Mouse (Mus musculus): ENCODE results near the gene Rab43. TPM values are rescaled to one million over a fixed set of nuclear protein-coding genes. Genes with fewer than 3 reads are reported as not detected.

Gene Rab43
- 5.8 TPM for polyA plus RNA-seq (2014; fragmentation: Illumina TruSeq; extraction: RNeasy Lipid Tissue Mini Kit (QIAGEN cat#74804); ENCODE audit: low read depth, low replicate concordance)

DNA sequence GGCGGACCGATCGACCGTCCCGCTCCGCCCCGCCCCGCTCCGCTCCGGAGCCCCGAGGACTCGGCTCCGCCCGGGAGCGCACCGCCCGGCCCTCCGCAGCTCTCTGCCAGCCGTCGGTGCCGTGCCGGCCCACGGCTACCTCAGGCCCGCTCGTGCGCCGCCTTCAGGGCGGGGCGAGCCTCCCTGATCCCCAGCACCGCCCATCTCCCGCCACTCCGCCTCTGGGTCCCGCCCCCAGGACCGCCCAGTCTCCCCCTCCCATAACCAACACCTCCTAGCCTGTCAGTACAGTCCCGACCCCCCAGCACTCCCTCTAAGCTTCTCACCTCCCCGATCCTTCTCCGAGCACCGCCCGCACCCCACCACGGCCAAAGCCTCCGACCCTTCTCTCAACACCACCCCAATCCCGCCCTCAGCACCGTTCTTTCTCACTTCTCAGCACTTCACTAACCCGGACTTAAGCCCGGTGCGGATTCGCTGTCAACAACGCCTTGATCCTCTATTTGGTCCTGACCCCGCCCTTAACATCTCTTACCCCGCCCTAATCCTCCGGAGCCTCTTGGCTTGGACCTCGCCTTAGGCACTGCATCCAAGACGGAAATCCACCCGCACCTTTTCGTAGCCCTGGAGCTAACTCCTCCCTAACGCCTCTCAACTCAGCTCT lies at the start of gene Rab43:
Rab43 (minus strand) TSS at position 490 of the 664 bp plus-strand sequence.

GRCm38 (mm10) chr6:87850900-87851614 lies 39.1 kb upstream of the Rab43 start, which contains the start of gene Cnbp:
Cnbp (minus strand) TSS chr6:87851106.

DNA sequence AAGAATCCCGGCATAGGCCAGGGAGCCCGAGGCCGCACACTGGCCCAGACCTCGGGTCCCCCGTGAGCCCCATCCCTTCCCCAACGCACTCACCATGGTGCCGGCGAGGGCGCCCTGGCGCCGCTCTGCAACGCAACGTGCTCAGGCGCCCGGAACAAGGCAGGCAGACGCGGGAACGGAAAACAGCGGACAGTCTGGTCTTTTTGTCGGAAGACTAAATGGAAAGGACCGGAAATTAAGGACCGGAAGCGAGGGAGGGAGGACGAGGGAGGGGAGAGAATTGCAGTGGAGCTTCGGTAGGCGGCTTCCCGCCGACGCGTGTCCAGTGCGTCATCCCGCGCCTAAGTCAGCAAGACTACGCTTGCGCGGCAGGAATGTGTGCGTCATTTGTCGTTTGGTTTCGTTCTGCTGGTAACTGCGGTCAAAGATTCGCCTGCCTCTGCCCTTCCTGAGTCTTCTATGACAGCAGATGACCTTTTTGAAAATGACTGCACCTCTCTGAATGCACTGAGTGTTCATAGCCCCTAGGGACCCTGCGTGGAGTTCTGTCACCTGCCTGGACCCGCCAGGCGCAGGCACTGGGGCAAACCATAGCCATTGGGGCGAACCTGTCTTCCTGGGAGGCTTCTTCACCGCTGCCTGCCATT lies 26.7 kb upstream of the Rab43 start, which contains the start of gene Isy1:
Isy1 (minus strand) TSS at position 248 of the 647 bp plus-strand sequence.

DNA sequence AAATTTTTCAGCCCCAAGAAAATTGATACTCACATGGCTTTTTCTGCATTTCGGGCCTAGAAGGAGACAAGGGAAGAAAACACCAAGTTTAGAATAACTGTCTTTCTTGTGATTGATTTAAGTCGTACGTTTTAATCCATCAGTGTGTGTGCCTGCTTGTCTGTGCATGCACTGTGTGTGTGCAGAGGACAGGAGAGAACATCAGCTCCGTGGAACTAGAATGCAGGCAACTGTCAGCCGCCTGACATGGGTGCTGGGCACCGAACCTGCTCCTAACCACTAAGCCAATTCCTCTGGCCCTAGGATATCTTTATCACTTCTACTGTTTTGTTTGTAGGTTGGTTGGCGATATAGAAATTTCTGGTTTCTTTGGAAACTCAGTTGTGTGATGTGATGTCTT lies 23.7 kb upstream of the Rab43 start, which contains the start of gene Gm45140:
Gm45140 (minus strand) TSS at position 101 of the 400 bp plus-strand sequence.

GRCm38 (mm10) chr6:87777842-87778241 lies 34.1 kb downstream of the Rab43 start, which contains the start of gene Gp9:
Gp9 (plus strand) TSS chr6:87778072.

Other genes starting within 250 kb of the Rab43 start
- gene Prokr1, start 221.4 kb downstream of the Rab43 start, polyA plus RNA-seq (2014; fragmentation: Illumina TruSeq; extraction: RNeasy Lipid Tissue Mini Kit (QIAGEN cat#74804); ENCODE audit: low read depth, low replicate concordance), result 0.28 TPM
- gene Aplf, start 140.0 kb downstream of the Rab43 start, polyA plus RNA-seq (2014; fragmentation: Illumina TruSeq; extraction: RNeasy Lipid Tissue Mini Kit (QIAGEN cat#74804); ENCODE audit: low read depth, low replicate concordance), result 4.9 TPM
- not detected for gene Efcc1, start 81.3 kb downstream of the Rab43 start, polyA plus RNA-seq (2014; fragmentation: Illumina TruSeq; extraction: RNeasy Lipid Tissue Mini Kit (QIAGEN cat#74804); ENCODE audit: low read depth, low replicate concordance)
- not detected for gene Gp9, start 34.1 kb downstream of the Rab43 start, polyA plus RNA-seq (2014; fragmentation: Illumina TruSeq; extraction: RNeasy Lipid Tissue Mini Kit (QIAGEN cat#74804); ENCODE audit: low read depth, low replicate concordance)
- not detected for gene Gm45140, start 23.6 kb upstream of the Rab43 start, polyA plus RNA-seq (2014; fragmentation: Illumina TruSeq; extraction: RNeasy Lipid Tissue Mini Kit (QIAGEN cat#74804); ENCODE audit: low read depth, low replicate concordance)
- gene Isy1, start 26.6 kb upstream of the Rab43 start, polyA plus RNA-seq (2014; fragmentation: Illumina TruSeq; extraction: RNeasy Lipid Tissue Mini Kit (QIAGEN cat#74804); ENCODE audit: low read depth, low replicate concordance), result 20.1 TPM
- 654 TPM for gene Cnbp, start 38.9 kb upstream of the Rab43 start, polyA plus RNA-seq (2014; fragmentation: Illumina TruSeq; extraction: RNeasy Lipid Tissue Mini Kit (QIAGEN cat#74804); ENCODE audit: low read depth, low replicate concordance)
- gene Copg1, start 75.7 kb upstream of the Rab43 start, polyA plus RNA-seq (2014; fragmentation: Illumina TruSeq; extraction: RNeasy Lipid Tissue Mini Kit (QIAGEN cat#74804); ENCODE audit: low read depth, low replicate concordance), result 18.6 TPM
- 8.3 TPM for gene Hmces, start 101.8 kb upstream of the Rab43 start, polyA plus RNA-seq (2014; fragmentation: Illumina TruSeq; extraction: RNeasy Lipid Tissue Mini Kit (QIAGEN cat#74804); ENCODE audit: low read depth, low replicate concordance)
- not detected for gene H1fx, start 169.5 kb upstream of the Rab43 start, polyA plus RNA-seq (2014; fragmentation: Illumina TruSeq; extraction: RNeasy Lipid Tissue Mini Kit (QIAGEN cat#74804); ENCODE audit: low read depth, low replicate concordance)
- gene Rab7, start 233.1 kb upstream of the Rab43 start, polyA plus RNA-seq (2014; fragmentation: Illumina TruSeq; extraction: RNeasy Lipid Tissue Mini Kit (QIAGEN cat#74804); ENCODE audit: low read depth, low replicate concordance), result 349 TPM

Data from kidney, adult 10 weeks (tissue).